10 mouse cellular contexts compared by ENCODE assay signal in the genomic region with DNA sequence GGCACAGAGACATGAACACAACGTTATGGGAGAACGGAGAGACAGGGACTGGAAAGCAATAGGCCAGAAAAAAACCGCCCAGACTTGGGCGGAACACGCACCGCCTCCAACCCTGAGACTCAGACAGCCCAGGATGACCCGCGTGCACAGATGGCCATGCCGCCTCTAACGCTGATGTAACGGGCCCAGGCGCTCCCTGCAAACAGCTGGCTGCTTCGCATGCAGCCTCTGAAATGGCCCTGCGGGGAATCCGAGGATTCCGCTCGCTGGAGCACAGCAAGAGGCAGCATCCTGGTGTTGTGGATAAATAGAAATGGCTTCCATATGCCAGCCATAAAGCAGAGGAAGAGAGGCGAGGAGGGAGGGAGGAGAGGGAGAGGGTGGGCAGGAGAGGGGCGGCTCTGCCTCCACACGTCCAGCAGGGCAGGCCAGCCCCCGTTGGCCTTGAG. TPM values are rescaled to one million over a fixed set of nuclear protein-coding genes. Genes with fewer than 3 reads are reported as not detected.
DNase-seq lines count a peak whose midpoint lies in the region; ATAC-seq and TF ChIP-seq lines count a peak whose summit lies in the region.
"Had no signal": no experiment of that assay in that cellular context is flagged by ENCODE, and none has a peak within 500 bp of the region (broad histone marks: within the 10 kb centered on the region; RNA-seq: fewer than 3 reads in every experiment).

No protein-coding gene starts in this region.

- H3K4me1 ChIP-seq in liver, adult 2 months (ENCODE audit: control insufficient read depth, insufficient read depth, low read length): peaks cover 59% of the 10 kb centered on the region
- peaks cover 59% of the 10 kb centered on the region for H3K4me1 ChIP-seq in liver, embryonic 11.5 days (replicated peaks; ENCODE audit: control insufficient read depth, insufficient read depth, low read length)
- H3K4me1 ChIP-seq in embryonic fibroblast, embryonic 13.5 days (ENCODE audit: control insufficient read depth, insufficient read depth, low read length): peaks cover 24% of the 10 kb centered on the region
- peaks cover 82% of the 10 kb centered on the region for H3K4me1 ChIP-seq in heart, embryonic 15.5 days (replicated peaks)
- peaks cover 83% of the 10 kb centered on the region for H3K4me1 ChIP-seq in midbrain, embryonic 10.5 days
- peaks cover 85% of the 10 kb centered on the region for H3K4me1 ChIP-seq in stomach, embryonic 15.5 days

- no peaks in the 10 kb centered on the region for H3K36me3 ChIP-seq in liver, adult 2 months (ENCODE audit: control insufficient read depth, insufficient read depth, low read length)
- H3K36me3 ChIP-seq in liver, embryonic 11.5 days (ENCODE audit: control insufficient read depth, insufficient read depth, low read length): no peaks in the 10 kb centered on the region
- no peaks in the 10 kb centered on the region for H3K36me3 ChIP-seq in heart, embryonic 15.5 days
- no peaks in the 10 kb centered on the region for H3K36me3 ChIP-seq in midbrain, embryonic 10.5 days
- H3K36me3 ChIP-seq in stomach, embryonic 15.5 days: no peaks in the 10 kb centered on the region

- H3K9me3 ChIP-seq in liver, embryonic 11.5 days (ENCODE audit: control insufficient read depth, low read length): no peaks in the 10 kb centered on the region
- H3K9me3 ChIP-seq in heart, embryonic 15.5 days (replicated peaks): no peaks in the 10 kb centered on the region
- no peaks in the 10 kb centered on the region for H3K9me3 ChIP-seq in midbrain, embryonic 10.5 days (replicated peaks)
- H3K9me3 ChIP-seq in stomach, embryonic 15.5 days: no peaks in the 10 kb centered on the region
- H3K9me3 ChIP-seq: G1E had no signal

- WGBS in liver, adult 2 months: 15% methylated on average over 21 of the region's 21 CpGs
- WGBS in liver, embryonic 11.5 days: 56% methylated on average over 21 of the region's 21 CpGs
- WGBS in heart, embryonic 15.5 days: 52% methylated on average over 21 of the region's 21 CpGs
- 23% methylated on average over 21 of the region's 21 CpGs for WGBS in midbrain, embryonic 10.5 days
- 38% methylated on average over 21 of the region's 21 CpGs for WGBS in stomach, embryonic 15.5 days

- peak overlapping the region; percentile 35 for H3K9ac ChIP-seq in liver, adult 2 months (ENCODE audit: low read depth, low read length)
- H3K9ac ChIP-seq in liver, embryonic 11.5 days (ENCODE audit: low read depth, low read length): no peak overlapping the region
- 0 out of 2 replicates have a peak overlapping the region, but pooled peaks have one; percentile 16 for H3K9ac ChIP-seq in heart, embryonic 15.5 days
- H3K9ac ChIP-seq in stomach, embryonic 15.5 days: no peak overlapping the region

- H3K27me3 ChIP-seq in liver, adult 2 months (ENCODE audit: control insufficient read depth, insufficient read depth, low read length): no peaks in the 10 kb centered on the region
- no peaks in the 10 kb centered on the region for H3K27me3 ChIP-seq in liver, embryonic 11.5 days (replicated peaks; ENCODE audit: control insufficient read depth, insufficient read depth, low read length)
- H3K27me3 ChIP-seq in heart, embryonic 15.5 days: no peaks in the 10 kb centered on the region
- no peaks in the 10 kb centered on the region for H3K27me3 ChIP-seq in midbrain, embryonic 10.5 days (ENCODE audit: low read depth, poor library complexity, severe bottlenecking)
- H3K27me3 ChIP-seq in stomach, embryonic 15.5 days (replicated peaks): no peaks in the 10 kb centered on the region

- no peak overlapping the region for H3K4me3 ChIP-seq in liver, adult 2 months (ENCODE audit: insufficient read depth, low read depth, low read length)
- H3K4me3 ChIP-seq in liver, embryonic 11.5 days (ENCODE audit: low read depth, low read length): no peak overlapping the region
- H3K4me3 ChIP-seq in embryonic fibroblast, embryonic 13.5 days (ENCODE audit: insufficient read depth, low read length): no peak overlapping the region
- no peak overlapping the region for H3K4me3 ChIP-seq in heart, embryonic 15.5 days
- H3K4me3 ChIP-seq in midbrain, embryonic 10.5 days: peak overlapping the region; percentile 25; the same call in 1 of the 2 replicates
- no peak overlapping the region for H3K4me3 ChIP-seq in stomach, embryonic 15.5 days (replicated peaks)

- ATAC-seq in liver, embryonic 11.5 days (replicated peaks; ENCODE audit: low FRiP score): no peak
- no peak for ATAC-seq in heart, embryonic 15.5 days (replicated peaks; ENCODE audit: insufficient number of reproducible peaks, insufficient read depth, low FRiP score, low read depth)
- no peak for ATAC-seq in stomach, embryonic 15.5 days (ENCODE audit: insufficient read depth, low FRiP score, low read depth)

- no peak for DNase-seq in liver, adult 2 months (ENCODE audit: extremely low read depth, low read depth, low spot score)
- no peak for DNase-seq in liver, embryonic 11.5 days (ENCODE audit: low spot score)
- peak; percentile 84 for DNase-seq in kidney, postnatal 10 days
- peak; percentile 64 for DNase-seq in midbrain, embryonic 10.5 days (ENCODE audit: low spot score)
- no peak for DNase-seq in thymus, postnatal 4 days

- no peak for TF ChIP-seq CTCF in liver, adult 2 months (IDR thresholded peaks at IDR 0.05; ENCODE audit: low read depth, low read length)
- no peak for TF ChIP-seq CTCF in embryonic fibroblast, embryonic 13.5 days (IDR thresholded peaks at IDR 0.05; ENCODE audit: borderline replicate concordance, insufficient read depth, low read length)

- H3K27ac ChIP-seq in liver, adult 2 months (replicated peaks; ENCODE audit: insufficient read depth, low read depth, low read length): peak overlapping the region; percentile 63
- H3K27ac ChIP-seq in liver, embryonic 11.5 days (ENCODE audit: low read depth, low read length): no peak overlapping the region
- H3K27ac ChIP-seq in embryonic fibroblast, embryonic 13.5 days (ENCODE audit: insufficient read depth, low read length): peak overlapping the region; percentile 17
- H3K27ac ChIP-seq in heart, embryonic 15.5 days: peak overlapping the region; percentile 29; the same call in 1 of the 2 replicates
- H3K27ac ChIP-seq in midbrain, embryonic 10.5 days (replicated peaks): peak overlapping the region; percentile 80
- H3K27ac ChIP-seq in stomach, embryonic 15.5 days: peak overlapping the region; percentile 77

- no peak for TF ChIP-seq POLR2A in liver, adult 2 months (IDR thresholded peaks at IDR 0.05; ENCODE audit: extremely low read depth, insufficient read depth, low read length)
- peak; percentile 38; the same call in 1 of the 2 replicates for TF ChIP-seq POLR2A in embryonic fibroblast, embryonic 13.5 days (IDR thresholded peaks at IDR 0.05; ENCODE audit: low read depth, low read length)

- no peak overlapping the region for H3K4me2 ChIP-seq in liver, embryonic 11.5 days
- H3K4me2 ChIP-seq in heart, embryonic 15.5 days: no peak overlapping the region
- no peak overlapping the region for H3K4me2 ChIP-seq in stomach, embryonic 15.5 days

- peaks cover 8% of the 10 kb centered on the region; the same call in 1 of the 2 replicates for H3K79me2 ChIP-seq in liver, adult 2 months (ENCODE audit: control insufficient read depth, insufficient read depth, low read length)

RNA-seq across cellular contexts. Expression of a gene that starts 21.2 kb away (rescaled TPM):
- total RNA-seq in liver, adult 2 months (2014; rRNA removed): 7.6 and 11.5 TPM in 2 replicates
- 51.9 and 78.1 TPM in 2 replicates for polyA plus RNA-seq in liver, adult 2 months (2012; rRNA removed)
- polyA plus RNA-seq in liver, embryonic 11.5 days (2014; fragmentation: Nextera tagmentation; extraction: Ambion mirVana): 27.4 and 29.7 TPM in 2 replicates
- polyA plus RNA-seq in embryonic fibroblast, embryonic 13.5 days (2011; ENCODE audit: insufficient read length, low read depth, missing spikeins): 22.2 and 29.1 TPM in 2 replicates
- 12.4 and 16.8 TPM in 2 replicates for polyA plus RNA-seq in heart, embryonic 15.5 days (2015; fragmentation: Nextera tagmentation; extraction: Ambion mirVana)
- 10.3 and 11.1 TPM in 2 replicates for polyA plus RNA-seq in midbrain, embryonic 10.5 days (2016; fragmentation: Nextera tagmentation; extraction: Ambion mirVana)
- polyA plus RNA-seq in stomach, embryonic 15.5 days (2015; fragmentation: Nextera tagmentation; extraction: Ambion mirVana): 25.5 and 25.7 TPM in 2 replicates

RNA-seq across cellular contexts. Expression of a gene that starts 21.5 kb away (rescaled TPM):
- 0.09 TPM in 1 of 2 replicates, not detected in the other for total RNA-seq in liver, adult 2 months (2014; rRNA removed)
- polyA plus RNA-seq in liver, adult 2 months (2012; rRNA removed): 0.15 and 0.22 TPM in 2 replicates
- 1.3 and 1.5 TPM in 2 replicates for polyA plus RNA-seq in liver, embryonic 11.5 days (2014; fragmentation: Nextera tagmentation; extraction: Ambion mirVana)
- polyA plus RNA-seq in embryonic fibroblast, embryonic 13.5 days (2011; ENCODE audit: insufficient read length, low read depth, missing spikeins): 0.44 TPM in 1 of 2 replicates, not detected in the other
- polyA plus RNA-seq in heart, embryonic 15.5 days (2015; fragmentation: Nextera tagmentation; extraction: Ambion mirVana): 0.19 and 0.46 TPM in 2 replicates
- 0.95 and 0.98 TPM in 2 replicates for polyA plus RNA-seq in midbrain, embryonic 10.5 days (2016; fragmentation: Nextera tagmentation; extraction: Ambion mirVana)
- 0.40 and 0.69 TPM in 2 replicates for polyA plus RNA-seq in stomach, embryonic 15.5 days (2015; fragmentation: Nextera tagmentation; extraction: Ambion mirVana)
- total RNA-seq: heart, adult 18-20 months had no signal

RNA-seq across cellular contexts. Expression of a gene that starts 45.1 kb away (rescaled TPM):
- total RNA-seq in liver, adult 2 months (2014; rRNA removed): 4.4 and 5.9 TPM in 2 replicates
- polyA plus RNA-seq in liver, adult 2 months (2012; rRNA removed): 9.1 and 10.5 TPM in 2 replicates
- 9.0 and 13.1 TPM in 2 replicates for polyA plus RNA-seq in liver, embryonic 11.5 days (2014; fragmentation: Nextera tagmentation; extraction: Ambion mirVana)
- 8.5 and 8.8 TPM in 2 replicates for polyA plus RNA-seq in embryonic fibroblast, embryonic 13.5 days (2011; ENCODE audit: insufficient read length, low read depth, missing spikeins)
- 11.0 and 12.7 TPM in 2 replicates for polyA plus RNA-seq in heart, embryonic 15.5 days (2015; fragmentation: Nextera tagmentation; extraction: Ambion mirVana)
- 16.0 and 16.2 TPM in 2 replicates for polyA plus RNA-seq in midbrain, embryonic 10.5 days (2016; fragmentation: Nextera tagmentation; extraction: Ambion mirVana)
- 10.4 and 11.4 TPM in 2 replicates for polyA plus RNA-seq in stomach, embryonic 15.5 days (2015; fragmentation: Nextera tagmentation; extraction: Ambion mirVana)

RNA-seq across cellular contexts. Expression of a gene that starts 45.3 kb away (rescaled TPM):
- total RNA-seq in liver, adult 2 months (2014; rRNA removed): 15.2 and 19.8 TPM in 2 replicates
- 24.2 and 24.6 TPM in 2 replicates for polyA plus RNA-seq in liver, adult 2 months (2012; rRNA removed)
- 46.7 and 47.0 TPM in 2 replicates for polyA plus RNA-seq in liver, embryonic 11.5 days (2014; fragmentation: Nextera tagmentation; extraction: Ambion mirVana)
- polyA plus RNA-seq in embryonic fibroblast, embryonic 13.5 days (2011; ENCODE audit: insufficient read length, low read depth, missing spikeins): 39.3 and 43.0 TPM in 2 replicates
- polyA plus RNA-seq in heart, embryonic 15.5 days (2015; fragmentation: Nextera tagmentation; extraction: Ambion mirVana): 23.4 and 32.9 TPM in 2 replicates
- polyA plus RNA-seq in midbrain, embryonic 10.5 days (2016; fragmentation: Nextera tagmentation; extraction: Ambion mirVana): 59.4 and 59.7 TPM in 2 replicates
- polyA plus RNA-seq in stomach, embryonic 15.5 days (2015; fragmentation: Nextera tagmentation; extraction: Ambion mirVana): 41.8 and 44.9 TPM in 2 replicates

RNA-seq across cellular contexts. Expression of a gene that starts 56.3 kb away (rescaled TPM):
- 40.6 and 78.9 TPM in 2 replicates for total RNA-seq in liver, adult 2 months (2014; rRNA removed)
- 47.6 and 52.4 TPM in 2 replicates for polyA plus RNA-seq in liver, adult 2 months (2012; rRNA removed)
- 5.1 and 5.5 TPM in 2 replicates for polyA plus RNA-seq in liver, embryonic 11.5 days (2014; fragmentation: Nextera tagmentation; extraction: Ambion mirVana)
- polyA plus RNA-seq in embryonic fibroblast, embryonic 13.5 days (2011; ENCODE audit: insufficient read length, low read depth, missing spikeins): 5.8 and 7.6 TPM in 2 replicates
- polyA plus RNA-seq in heart, embryonic 15.5 days (2015; fragmentation: Nextera tagmentation; extraction: Ambion mirVana): 2.7 and 5.0 TPM in 2 replicates
- polyA plus RNA-seq in midbrain, embryonic 10.5 days (2016; fragmentation: Nextera tagmentation; extraction: Ambion mirVana): 3.9 and 4.6 TPM in 2 replicates
- polyA plus RNA-seq in stomach, embryonic 15.5 days (2015; fragmentation: Nextera tagmentation; extraction: Ambion mirVana): 6.2 and 8.3 TPM in 2 replicates

Comparison
In these comparisons a context has a peak if more than half of its experiments do, and no peak if none do; other contexts are left out.
1. H3K9ac ChIP-seq: peak in liver, adult 2 months (single experiment) and heart, embryonic 15.5 days (single experiment); none in liver, embryonic 11.5 days (single experiment) and stomach, embryonic 15.5 days (single experiment).
2. DNase-seq: peak in kidney, postnatal 10 days (single experiment) and midbrain, embryonic 10.5 days (single experiment); none in liver, adult 2 months (single experiment), liver, embryonic 11.5 days (single experiment) and thymus, postnatal 4 days (single experiment).